Mouse (Mus musculus): ENCODE measurements around the gene Dnaja4.

- no peak for TF ChIP-seq CTCF (IDR thresholded peaks at IDR 0.05; ENCODE audit: insufficient read depth, low read length)
- TF ChIP-seq POLR2A (IDR thresholded peaks at IDR 0.05; ENCODE audit: borderline replicate concordance, extremely low read depth, low read depth, low read length): no peak
Measured at GRCm38 (mm10) chr9:54687246-54688236, 11.1 kb upstream of the Dnaja4 start.
